Mouse (Mus musculus): ENCODE measurements at regions not wholly inside any gene's neighbourhood (a gene's known extent, or its start where the extent isn't known, plus 50 kb on each side); places are given as distances from the start of the nearest gene placed in this dataset.

DNA sequence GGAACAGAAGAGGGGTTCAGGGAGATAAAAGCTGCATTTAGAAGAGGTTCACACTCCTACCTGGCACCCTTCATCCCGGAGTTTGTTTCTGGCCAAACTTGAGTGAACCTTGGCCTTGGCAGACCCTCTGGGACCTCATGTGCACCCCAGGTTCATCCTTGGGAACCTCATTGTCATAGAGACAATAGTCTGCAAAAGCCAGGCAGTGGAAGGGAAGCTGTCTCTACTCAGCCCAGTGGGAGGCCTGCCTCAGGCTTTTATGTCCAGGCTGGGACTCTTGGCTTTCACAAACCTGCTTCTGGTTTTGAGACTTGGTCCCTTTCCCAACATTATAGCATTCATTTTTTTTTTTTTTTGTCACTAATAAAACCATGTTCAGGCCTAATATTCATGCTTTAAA is 80.3 kb upstream of the Ctbp2 start:
- TF ChIP-seq POLR2A (IDR thresholded peaks at IDR 0.05; ENCODE audit: insufficient read depth, low read depth, low read length) (no peak), CTCF (IDR thresholded peaks at IDR 0.05; ENCODE audit: insufficient read depth, low read depth, low read length) (no peak)
- 78% methylated on average over 1 of the region's 1 CpGs for WGBS

DNA sequence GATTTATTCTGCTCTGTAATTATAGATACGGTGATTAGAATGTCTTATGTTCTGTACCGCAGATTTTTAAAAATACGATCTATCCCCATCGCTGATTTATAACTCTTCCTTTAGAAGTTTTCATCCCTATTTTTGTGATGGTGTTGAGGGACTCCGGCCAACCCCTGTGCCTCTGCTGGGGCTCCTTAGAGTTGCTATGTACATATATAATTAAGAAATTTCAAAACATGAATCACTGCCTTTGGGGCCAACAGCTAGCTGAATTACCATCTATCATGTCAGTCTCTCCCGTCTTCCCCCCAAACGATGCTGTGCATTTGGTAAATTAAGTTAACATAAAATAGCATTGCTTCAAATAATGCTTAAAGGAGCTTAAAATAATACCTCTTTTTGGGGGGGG is 79.8 kb upstream of the Ctbp2 start:
- Histone ChIP-seq H3K4me3 (ENCODE audit: insufficient read depth, low read depth, low read length) (no peak overlapping the region), H3K27ac (ENCODE audit: insufficient read depth, low read depth, low read length) (no peak overlapping the region), H3K4me1 (ENCODE audit: control insufficient read depth, insufficient read depth, low read length) (peaks cover 12% of the 10 kb centered on the region)
- TF ChIP-seq CTCF (IDR thresholded peaks at IDR 0.05; ENCODE audit: insufficient read depth, low read depth, low read length) (no peak), POLR2A (IDR thresholded peaks at IDR 0.05; ENCODE audit: insufficient read depth, low read depth, low read length) (no peak)
- 64% methylated on average over 7 of the region's 7 CpGs for WGBS

More for the DNA sequence above, 80.3 kb upstream of the Ctbp2 start:
- H3K27ac ChIP-seq (ENCODE audit: insufficient read depth, low read depth, low read length), result no peak overlapping the region
- H3K4me3 ChIP-seq (ENCODE audit: insufficient read depth, low read depth, low read length), result no peak overlapping the region
- H3K4me1 ChIP-seq (ENCODE audit: control insufficient read depth, insufficient read depth, low read length), result peaks cover 7% of the 10 kb centered on the region; the same call in 1 of the 2 replicates

DNA sequence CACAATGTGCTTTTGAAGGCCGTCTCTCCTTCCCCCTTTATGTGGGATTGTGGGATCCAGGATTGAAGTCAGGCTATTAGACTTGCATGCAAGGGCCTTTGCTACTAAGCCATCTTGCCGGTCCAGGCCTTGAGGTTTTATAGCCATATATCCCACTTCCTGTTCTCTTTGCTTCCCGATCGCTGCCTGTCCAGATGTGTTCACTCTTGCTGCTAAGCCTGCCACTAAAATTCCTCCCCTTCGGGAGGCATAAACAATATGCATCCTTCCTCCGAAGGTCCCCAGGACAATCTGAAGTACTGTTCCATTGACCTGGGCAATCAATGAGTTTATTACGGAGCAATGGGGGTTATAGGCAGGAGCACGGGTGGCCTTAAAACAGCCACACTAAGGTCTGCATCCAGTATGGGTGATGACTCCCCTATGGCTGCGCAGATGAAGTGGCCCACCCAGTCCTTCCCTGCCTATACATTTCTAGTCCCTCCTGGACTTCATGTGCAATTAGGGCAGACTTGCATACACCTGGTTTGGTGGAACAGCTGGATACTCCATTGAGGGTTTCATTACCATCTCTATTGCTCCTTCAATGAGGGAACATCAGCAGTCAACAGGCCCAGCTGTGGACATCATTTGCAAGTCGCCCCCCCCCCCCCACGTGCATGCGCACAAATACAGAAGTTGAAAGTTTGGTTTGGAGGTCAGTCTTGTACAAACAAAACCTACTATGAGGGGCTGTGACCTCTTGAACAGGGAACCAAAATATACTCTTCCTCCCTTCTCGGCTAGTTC is 78.1 kb upstream of the Ctbp2 start:
- H3K4me3 ChIP-seq (ENCODE audit: insufficient read depth, low read depth, low read length), result no peak overlapping the region
- H3K27ac ChIP-seq (ENCODE audit: insufficient read depth, low read depth, low read length), result no peak overlapping the region
- TF ChIP-seq CTCF (IDR thresholded peaks at IDR 0.05; ENCODE audit: insufficient read depth, low read depth, low read length), result no peak
- no peak for TF ChIP-seq POLR2A (IDR thresholded peaks at IDR 0.05; ENCODE audit: insufficient read depth, low read depth, low read length)
- 89% methylated on average over 13 of the region's 13 CpGs for WGBS
- H3K4me1 ChIP-seq (ENCODE audit: control insufficient read depth, insufficient read depth, low read length), result peaks cover 12% of the 10 kb centered on the region

DNA sequence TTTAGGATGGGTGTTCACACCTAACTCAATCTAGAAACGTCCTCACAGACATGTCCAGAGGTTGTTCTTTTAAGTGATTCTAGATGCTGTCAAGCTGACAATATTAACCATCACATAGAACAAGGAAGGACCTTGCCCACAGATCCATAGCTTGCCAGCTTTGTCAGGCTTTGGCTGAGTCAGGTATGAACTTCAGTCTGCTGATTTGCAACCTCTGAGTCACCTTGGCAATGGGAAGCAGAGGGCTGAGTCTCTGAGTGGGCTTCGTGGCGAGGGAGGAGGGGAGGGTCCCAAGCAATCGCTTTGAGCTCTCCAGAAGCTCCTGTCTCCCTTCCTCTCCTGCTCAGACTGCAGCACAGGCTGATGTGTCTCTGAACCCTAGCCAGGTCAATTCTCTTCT is 74.9 kb upstream of the Ctbp2 start:
- H3K4me3 ChIP-seq (ENCODE audit: insufficient read depth, low read depth, low read length), result no peak overlapping the region
- peaks cover 8% of the 10 kb centered on the region for H3K4me1 ChIP-seq (ENCODE audit: control insufficient read depth, insufficient read depth, low read length)
- H3K27ac ChIP-seq (ENCODE audit: insufficient read depth, low read depth, low read length), result no peak overlapping the region
- WGBS, result 53% methylated on average over 4 of the region's 4 CpGs
- no peak for TF ChIP-seq CTCF (IDR thresholded peaks at IDR 0.05; ENCODE audit: insufficient read depth, low read depth, low read length)
- TF ChIP-seq POLR2A (IDR thresholded peaks at IDR 0.05; ENCODE audit: insufficient read depth, low read depth, low read length), result no peak

- Histone ChIP-seq H3K27ac (ENCODE audit: insufficient read depth, low read depth, low read length) (no peak overlapping the region), H3K4me3 (ENCODE audit: insufficient read depth, low read depth, low read length) (no peak overlapping the region), H3K4me1 (ENCODE audit: control insufficient read depth, insufficient read depth, low read length) (no peaks in the 10 kb centered on the region)
- WGBS, result 63% methylated on average over 7 of the region's 7 CpGs
- TF ChIP-seq CTCF (IDR thresholded peaks at IDR 0.05; ENCODE audit: insufficient read depth, low read depth, low read length) (no peak), POLR2A (IDR thresholded peaks at IDR 0.05; ENCODE audit: insufficient read depth, low read depth, low read length) (no peak)
These were observed 65.8 kb upstream of the Ctbp2 start for GRCm38 (mm10) chr7:133189880-133190462.

GRCm38 (mm10) chr7:133185931-133186601 is 61.9 kb upstream of the Ctbp2 start:
- Histone ChIP-seq H3K4me3 (ENCODE audit: insufficient read depth, low read depth, low read length) (no peak overlapping the region), H3K4me1 (ENCODE audit: control insufficient read depth, insufficient read depth, low read length) (no peaks in the 10 kb centered on the region), H3K27ac (ENCODE audit: insufficient read depth, low read depth, low read length) (no peak overlapping the region)
- 26% methylated on average over 12 of the region's 12 CpGs for WGBS
- TF ChIP-seq POLR2A (IDR thresholded peaks at IDR 0.05; ENCODE audit: insufficient read depth, low read depth, low read length), result no peak
- no peak for TF ChIP-seq CTCF (IDR thresholded peaks at IDR 0.05; ENCODE audit: insufficient read depth, low read depth, low read length)

DNA sequence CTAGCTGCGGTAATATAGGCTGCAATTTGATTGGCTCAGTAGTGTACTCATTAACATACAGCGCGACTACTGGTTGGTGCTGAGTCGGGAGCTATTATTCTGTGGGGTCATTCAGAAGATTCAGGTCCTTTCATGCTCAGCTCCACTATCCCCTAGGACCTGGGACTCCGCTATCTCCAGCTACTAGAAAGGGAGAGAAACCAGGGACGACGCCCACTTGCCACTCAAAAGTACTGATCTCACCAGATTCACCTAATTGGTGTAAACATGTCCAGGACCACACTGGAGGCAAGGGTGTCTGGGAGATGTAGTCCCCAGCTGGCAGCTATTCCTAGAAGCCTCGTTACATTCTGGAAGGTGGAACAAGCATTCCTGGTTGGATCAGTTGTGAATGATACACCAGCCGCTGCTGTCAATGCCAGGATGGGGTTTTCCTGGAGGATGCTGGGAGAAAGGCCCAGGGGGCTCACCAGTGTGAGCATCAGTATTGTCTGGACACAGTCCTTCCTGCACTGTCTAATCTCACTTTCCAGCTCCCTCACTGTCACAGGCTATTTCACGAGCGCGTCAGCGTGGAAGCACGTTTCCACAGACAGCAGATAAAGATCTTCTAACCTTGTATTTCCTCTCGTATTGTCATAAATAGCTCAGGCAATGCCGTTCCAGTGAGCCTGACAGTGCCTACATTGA is 60.9 kb upstream of the Ctbp2 start:
- no peak overlapping the region for H3K4me3 ChIP-seq (ENCODE audit: insufficient read depth, low read depth, low read length)
- no peak overlapping the region for H3K27ac ChIP-seq (ENCODE audit: insufficient read depth, low read depth, low read length)
- TF ChIP-seq POLR2A (IDR thresholded peaks at IDR 0.05; ENCODE audit: insufficient read depth, low read depth, low read length), result no peak
- TF ChIP-seq CTCF (IDR thresholded peaks at IDR 0.05; ENCODE audit: insufficient read depth, low read depth, low read length), result no peak
- no peaks in the 10 kb centered on the region for H3K4me1 ChIP-seq (ENCODE audit: control insufficient read depth, insufficient read depth, low read length)
- 71% methylated on average over 16 of the region's 16 CpGs for WGBS

DNA sequence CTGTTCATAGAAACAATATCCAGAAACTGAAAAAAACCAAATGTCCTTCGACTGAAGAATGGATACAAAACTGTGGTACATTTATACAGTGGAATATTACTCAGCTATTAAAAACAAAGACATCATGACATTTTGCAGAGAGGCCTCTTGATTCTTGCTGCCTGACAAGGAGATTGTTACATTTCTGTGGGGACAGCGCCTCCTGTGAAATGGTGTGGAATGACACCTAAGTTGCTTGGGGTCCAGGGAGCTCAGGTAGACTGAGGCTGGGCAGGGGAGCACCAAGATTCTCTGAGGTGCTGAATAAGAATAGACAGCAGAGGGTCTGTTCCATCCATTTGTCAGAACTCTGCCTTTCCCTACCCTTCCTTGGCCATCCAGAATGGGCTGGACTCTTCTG is 57.2 kb upstream of the Ctbp2 start:
- 66% methylated on average over 2 of the region's 2 CpGs for WGBS
- H3K27ac ChIP-seq (ENCODE audit: insufficient read depth, low read depth, low read length), result no peak overlapping the region
- TF ChIP-seq POLR2A (IDR thresholded peaks at IDR 0.05; ENCODE audit: insufficient read depth, low read depth, low read length), result no peak
- no peak for TF ChIP-seq CTCF (IDR thresholded peaks at IDR 0.05; ENCODE audit: insufficient read depth, low read depth, low read length)

More for the DNA sequence above, 57.2 kb upstream of the Ctbp2 start:
- Histone ChIP-seq H3K4me3 (ENCODE audit: insufficient read depth, low read depth, low read length) (no peak overlapping the region), H3K4me1 (ENCODE audit: control insufficient read depth, insufficient read depth, low read length) (peaks cover 7% of the 10 kb centered on the region)

All from olfactory bulb, adult 2 months (tissue).